Mouse (Mus musculus) midbrain, postnatal 0 days (tissue): ENCODE data around the gene Timp3. TPM values are rescaled to one million over a fixed set of nuclear protein-coding genes. Genes with fewer than 3 reads are reported as not detected.

Experiments used
- ATAC-seq: fragments of 200-750 bp; cut with Nextera tagmentation; 2 replicates; pipeline ENCODE4 v1.8.0; 2017; ENCODE audit warnings: moderate number of reproducible peaks, mild to moderate bottlenecking, moderate TSS enrichment, moderate library complexity; ENCODE audit not compliant: low FRiP score
- DNase-seq: peaks from one replicate; pipeline ENCODE4 v3.0.0-alpha.2; 2015; ENCODE audit warnings: low spot score
- H3K27ac ChIP-seq: fragments of 300-500 bp; sonication (generic); 2 replicates; pipeline ENCODE4 v1.5.1; 2014; ENCODE audit warnings: low read depth, mild to moderate bottlenecking, low read length, mixed read lengths
- H3K27me3 ChIP-seq: fragments of 300-500 bp; sonication (generic); 2 replicates; pipeline ENCODE4 v1.6.1; 2014; ENCODE audit warnings: low read length, control low read depth, mixed read lengths; ENCODE audit not compliant: insufficient read depth
- H3K36me3 ChIP-seq: fragments of 300-500 bp; sonication (generic); 2 replicates; pipeline ENCODE4 v1.6.1; 2014; ENCODE audit warnings: low read length, control low read depth, mixed read lengths; ENCODE audit not compliant: insufficient read depth
- H3K4me1 ChIP-seq: fragments of 300-500 bp; sonication (generic); 2 replicates; pipeline ENCODE4 v1.6.1; 2014; ENCODE audit warnings: mild to moderate bottlenecking, control low read depth, antibody characterized with exemption, low read length, mixed read lengths; ENCODE audit not compliant: insufficient read depth
- H3K4me2 ChIP-seq: fragments of 300-500 bp; sonication (generic); 2 replicates; pipeline ENCODE4 v1.6.1; 2014; ENCODE audit warnings: low read depth, mild to moderate bottlenecking, low read length, mixed read lengths; ENCODE audit not compliant: poor library complexity, severe bottlenecking
- H3K4me3 ChIP-seq: fragments of 300-500 bp; sonication (generic); 2 replicates; pipeline ENCODE4 v1.5.1; 2014; ENCODE audit warnings: low read depth, mild to moderate bottlenecking, low read length, moderate library complexity
- H3K9ac ChIP-seq: fragments of 300-500 bp; sonication (generic); replicated peaks from 2 replicates; pipeline ENCODE4 v1.6.1; 2014; ENCODE audit warnings: mild to moderate bottlenecking, low read length, moderate library complexity, mixed read lengths; ENCODE audit not compliant: poor library complexity, severe bottlenecking
- H3K9me3 ChIP-seq: fragments of 300-500 bp; sonication (generic); 2 replicates; pipeline ENCODE4 v1.6.1; 2016; ENCODE audit warnings: low read length, control low read depth
- CTCF ChIP-seq: IDR thresholded peaks from 2 replicates; pipeline ENCODE4 v1.5.1; 2016; ENCODE audit warnings: antibody characterized with exemption, mild to moderate bottlenecking
- WGBS: fragments of 180-500 bp; shearing (Covaris S2); extraction: QIAGEN DNeasy Blood & Tissue Kit; methylation state at CpG from one replicate; pipeline ENCODE4 v1.1.7; 2014; 5-methylcytosine and 5-hydroxymethylcytosine counted together
- polyA plus RNA-seq: library from polyadenylated mRNA; unstranded; fragments of >200 nt; fragmentation: Nextera tagmentation; extraction: Ambion mirVana; gene quantifications from 2 replicates; pipeline ENCODE4 v1.2.1, GENCODE M21; 2015
- total RNA-seq: library from RNA; depleted of rRNA; stranded (reverse); fragments of >200 nt; gene quantifications from 2 replicates; pipeline ENCODE4 v1.2.3, GENCODE M21; 2014

Timp3 gene
- total and polyA plus RNA-seq, 2 experiments from 2014 or later, result 47.3 to 105 TPM

- H3K9ac ChIP-seq, result no peak overlapping the region
- H3K9me3 ChIP-seq, result 0 out of 2 replicates have a peak, but pooled peaks cover 3% of the 10 kb centered on the region
- no peak overlapping the region for H3K4me3 ChIP-seq
- no peaks in the 10 kb centered on the region for H3K27me3 ChIP-seq
- no peak overlapping the region for H3K27ac ChIP-seq
- DNase-seq (no peak), ATAC-seq (no peak)
- no peaks in the 10 kb centered on the region for H3K4me1 ChIP-seq
- H3K36me3 ChIP-seq, result no peaks in the 10 kb centered on the region
- WGBS, result 88% methylated on average over 9 of the region's 9 CpGs
- no peak overlapping the region for H3K4me2 ChIP-seq
- no peak for TF ChIP-seq CTCF
These were observed 35.6 kb upstream of the Timp3 start for GRCm38 (mm10) chr10:86264618-86265017.

- Histone ChIP-seq H3K27me3 (no peaks in the 10 kb centered on the region), H3K27ac (no peak overlapping the region), H3K36me3 (no peaks in the 10 kb centered on the region), H3K4me3 (no peak overlapping the region), H3K4me2 (no peak overlapping the region), H3K9ac (no peak overlapping the region), H3K4me1 (no peaks in the 10 kb centered on the region), H3K9me3 (no peaks in the 10 kb centered on the region)
- ATAC-seq (no peak), DNase-seq (no peak)
- TF ChIP-seq CTCF, result no peak
- 76% methylated on average over 3 of the region's 3 CpGs for WGBS
These were observed 29.9 kb upstream of the Timp3 start for GRCm38 (mm10) chr10:86270254-86270653.

GRCm38 (mm10) chr10:86272826-86273225 lies 27.3 kb upstream of the Timp3 start:
- Histone ChIP-seq H3K9ac (no peak overlapping the region), H3K27me3 (no peaks in the 10 kb centered on the region), H3K4me3 (no peak overlapping the region), H3K4me1 (no peaks in the 10 kb centered on the region), H3K27ac (no peak overlapping the region), H3K36me3 (no peaks in the 10 kb centered on the region), H3K4me2 (no peak overlapping the region), H3K9me3 (no peaks in the 10 kb centered on the region)
- 91% methylated on average over 3 of the region's 3 CpGs for WGBS
- no peak for TF ChIP-seq CTCF
- ATAC-seq (no peak), DNase-seq (no peak)

GRCm38 (mm10) chr10:86273410-86274191 lies 26.6 kb upstream of the Timp3 start:
- no peak overlapping the region for H3K9ac ChIP-seq
- no peak overlapping the region for H3K27ac ChIP-seq
- no peak for DNase-seq
- TF ChIP-seq CTCF, result no peak
- H3K4me1 ChIP-seq, result no peaks in the 10 kb centered on the region
- no peaks in the 10 kb centered on the region for H3K27me3 ChIP-seq
- ATAC-seq, result no peak
- H3K9me3 ChIP-seq, result no peaks in the 10 kb centered on the region
- no peak overlapping the region for H3K4me2 ChIP-seq
- 68% methylated on average over 19 of the region's 19 CpGs for WGBS
- no peak overlapping the region for H3K4me3 ChIP-seq
- H3K36me3 ChIP-seq, result no peaks in the 10 kb centered on the region

GRCm38 (mm10) chr10:86275585-86275984 lies 24.6 kb upstream of the Timp3 start:
- Histone ChIP-seq H3K9me3 (no peaks in the 10 kb centered on the region), H3K9ac (no peak overlapping the region), H3K36me3 (no peaks in the 10 kb centered on the region), H3K27ac (no peak overlapping the region), H3K4me1 (no peaks in the 10 kb centered on the region), H3K27me3 (no peaks in the 10 kb centered on the region), H3K4me3 (no peak overlapping the region), H3K4me2 (no peak overlapping the region)
- no peak for TF ChIP-seq CTCF
- ATAC-seq (no peak), DNase-seq (no peak)
- 86% methylated on average over 5 of the region's 5 CpGs for WGBS

- Histone ChIP-seq H3K27ac (no peak overlapping the region), H3K36me3 (no peaks in the 10 kb centered on the region), H3K9me3 (no peaks in the 10 kb centered on the region), H3K9ac (no peak overlapping the region), H3K4me1 (no peaks in the 10 kb centered on the region), H3K4me2 (no peak overlapping the region), H3K4me3 (no peak overlapping the region), H3K27me3 (no peaks in the 10 kb centered on the region)
- DNase-seq (no peak), ATAC-seq (no peak)
- TF ChIP-seq CTCF, result no peak
- 88% methylated on average over 5 of the region's 5 CpGs for WGBS
These were observed 22.8 kb upstream of the Timp3 start for GRCm38 (mm10) chr10:86277327-86277726.
